Mouse (Mus musculus) induced T-regulatory cell, adult 2 months (primary cell): ENCODE measurements around the gene Plet1.
A peak's percentile ranks its signal among the peaks of the same experiment; 100 is the strongest.

Source experiments
- DNase-seq: peaks from one replicate; pipeline ENCODE4 v3.0.0-alpha.2; 2012; ENCODE audit warnings: low read depth

The Plet1 gene

GRCm38 (mm10) chr9:50494311-50494710 lies at the start of gene Plet1:
Gene Plet1 (plus strand): TSS chr9:50494525.
- DNase-seq = no peak

GRCm38 (mm10) chr9:50449048-50449447 lies 45.3 kb upstream of the Plet1 start:
- no peak for DNase-seq

GRCm38 (mm10) chr9:50451456-50452218 lies 42.7 kb upstream of the Plet1 start:
- no peak for DNase-seq

GRCm38 (mm10) chr9:50452303-50452775 lies 42.0 kb upstream of the Plet1 start:
- DNase-seq = peak; percentile 91

GRCm38 (mm10) chr9:50457596-50457995 lies 36.7 kb upstream of the Plet1 start:
- DNase-seq = no peak

- DNase-seq = peak; percentile 13
Observed at GRCm38 (mm10) chr9:50459537-50459936, 34.8 kb upstream of the Plet1 start.

- peak; percentile 93 for DNase-seq
Observed at GRCm38 (mm10) chr9:50462494-50463204, 31.7 kb upstream of the Plet1 start.

GRCm38 (mm10) chr9:50463205-50463508 lies 31.2 kb upstream of the Plet1 start:
- DNase-seq = no peak

- DNase-seq = peak; percentile 51
Observed at GRCm38 (mm10) chr9:50470377-50471100, 23.8 kb upstream of the Plet1 start.

- no peak for DNase-seq
Observed at GRCm38 (mm10) chr9:50471181-50471901, 23.0 kb upstream of the Plet1 start.

GRCm38 (mm10) chr9:50475318-50475717 lies 19.0 kb upstream of the Plet1 start:
- no peak for DNase-seq

GRCm38 (mm10) chr9:50475745-50476144 lies 18.6 kb upstream of the Plet1 start:
- DNase-seq = no peak

- no peak for DNase-seq
Observed at GRCm38 (mm10) chr9:50476651-50477050, 17.7 kb upstream of the Plet1 start.

- DNase-seq = no peak
Observed at GRCm38 (mm10) chr9:50477270-50477669, 17.1 kb upstream of the Plet1 start.

GRCm38 (mm10) chr9:50478826-50479225 lies 15.5 kb upstream of the Plet1 start:
- no peak for DNase-seq

GRCm38 (mm10) chr9:50479476-50479875 lies 14.8 kb upstream of the Plet1 start:
- no peak for DNase-seq

- DNase-seq = no peak
Observed at GRCm38 (mm10) chr9:50482743-50483142, 11.6 kb upstream of the Plet1 start.

GRCm38 (mm10) chr9:50485521-50485920 lies 8.8 kb upstream of the Plet1 start:
- no peak for DNase-seq

- DNase-seq = no peak
Observed at GRCm38 (mm10) chr9:50490836-50491235, 3.5 kb upstream of the Plet1 start.

GRCm38 (mm10) chr9:50491531-50492045 lies 2.7 kb upstream of the Plet1 start:
- DNase-seq = peak; percentile 60

GRCm38 (mm10) chr9:50493777-50494176 lies 548 bp upstream of the Plet1 start:
- DNase-seq = no peak
